Mouse (Mus musculus): Measurements from ENCODE around the gene Zfr. TPM values are rescaled to one million over a fixed set of nuclear protein-coding genes. Genes with fewer than 3 reads are reported as not detected.
A peak's percentile ranks its signal among the peaks of the same experiment; 100 is the strongest.
"Not testable (repeated sequence)": the region's sequence is repeated elsewhere in the genome, so short reads cannot be mapped to it uniquely, and the experiment has no call there.

Zfr gene
- polyA plus RNA-seq, 1 experiment from 2014 or later = 120 TPM

DNA sequence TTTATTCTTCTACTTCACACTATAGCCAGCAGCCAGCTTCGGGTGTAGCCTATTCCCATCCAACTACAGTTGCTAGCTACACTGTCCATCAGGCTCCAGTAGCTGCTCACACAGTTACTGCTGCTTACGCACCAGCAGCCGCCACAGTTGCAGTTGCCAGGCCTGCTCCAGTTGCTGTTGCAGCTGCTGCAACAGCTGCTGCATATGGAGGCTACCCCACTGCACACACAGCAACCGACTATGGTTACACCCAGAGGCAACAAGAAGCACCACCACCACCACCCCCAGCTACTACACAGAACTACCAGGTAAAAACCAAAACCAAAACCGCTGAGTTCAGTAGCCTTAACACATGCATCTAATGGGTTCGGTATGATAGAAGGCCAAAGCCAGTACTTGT lies 18.7 kb downstream of the Zfr start:
- no peak overlapping the region for H3K9ac ChIP-seq
- no peak overlapping the region for H3K4me3 ChIP-seq
- 85% methylated on average over 6 of the region's 6 CpGs for WGBS
- no peak overlapping the region for H3K4me2 ChIP-seq
- no peak overlapping the region for H3K27ac ChIP-seq
- no peaks in the 10 kb centered on the region for H3K4me1 ChIP-seq
- H3K9me3 ChIP-seq = no peaks in the 10 kb centered on the region
- H3K27me3 ChIP-seq = no peaks in the 10 kb centered on the region
- H3K36me3 ChIP-seq = peaks cover 26% of the 10 kb centered on the region
- ATAC-seq (ENCODE audit: borderline replicate concordance, extremely low read depth, low FRiP score, low TSS enrichment) = no peak

DNA sequence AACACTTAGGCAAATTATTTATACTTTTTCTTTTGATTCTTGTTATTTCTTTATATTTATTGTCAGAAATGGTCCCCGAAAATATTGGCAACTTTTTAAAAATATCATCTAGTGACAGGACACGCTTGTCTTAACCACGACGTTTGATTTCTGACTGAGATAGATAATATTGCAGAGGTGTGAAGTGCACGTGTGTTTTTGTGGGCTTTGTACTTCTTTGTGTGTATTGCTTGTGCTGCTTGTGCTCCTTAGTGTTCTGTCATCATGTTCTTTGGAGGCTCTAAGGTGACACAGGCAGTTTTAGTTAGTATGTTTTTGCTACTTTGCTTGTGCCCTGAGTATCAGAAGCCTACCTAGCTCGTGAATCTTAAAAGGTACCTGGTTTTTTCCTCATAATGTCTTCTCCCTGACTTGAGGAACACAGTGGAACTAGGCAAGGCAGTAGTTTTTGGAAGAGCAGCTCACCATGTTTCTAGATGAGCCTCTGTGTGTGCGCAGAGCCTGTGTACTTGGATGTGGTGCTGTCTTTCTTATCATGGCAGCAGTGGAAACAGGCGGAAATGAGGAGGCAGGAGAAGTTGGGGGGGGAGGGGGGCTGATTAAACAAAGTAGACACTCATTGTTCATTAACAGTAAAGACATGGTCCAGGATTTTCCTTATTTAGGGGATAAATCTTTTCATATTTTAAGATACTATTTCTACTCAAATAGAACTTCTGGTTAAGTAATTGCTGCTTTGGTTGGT lies 23.5 kb downstream of the Zfr start:
- H3K9ac ChIP-seq = no peak overlapping the region
- H3K4me1 ChIP-seq = no peaks in the 10 kb centered on the region
- peaks cover 37% of the 10 kb centered on the region for H3K36me3 ChIP-seq
- no peak overlapping the region for H3K27ac ChIP-seq
- H3K4me2 ChIP-seq = no peak overlapping the region
- no peak for ATAC-seq (ENCODE audit: borderline replicate concordance, extremely low read depth, low FRiP score, low TSS enrichment)
- no peak overlapping the region for H3K4me3 ChIP-seq
- 83% methylated on average over 8 of the region's 8 CpGs for WGBS
- no peaks in the 10 kb centered on the region for H3K9me3 ChIP-seq
- H3K27me3 ChIP-seq = no peaks in the 10 kb centered on the region

DNA sequence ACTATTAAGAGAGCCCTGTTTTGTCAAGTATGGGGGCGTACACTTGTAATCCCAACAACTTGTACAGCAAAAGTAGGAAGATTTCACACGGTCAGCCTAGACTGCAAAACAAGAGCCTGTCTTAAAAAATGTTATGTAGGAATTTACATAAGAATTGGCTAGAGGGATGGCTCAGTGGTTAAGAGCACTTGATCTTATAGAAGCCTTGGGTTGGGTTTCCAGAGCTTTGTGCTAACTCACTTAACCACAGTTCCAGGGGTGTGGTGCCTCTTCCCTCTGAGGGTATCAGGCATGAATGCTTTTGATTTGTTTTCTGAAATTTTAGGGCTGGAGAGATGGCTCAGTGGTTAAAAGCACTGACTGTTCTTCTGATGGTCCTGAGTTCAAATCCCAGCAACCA lies 29.8 kb downstream of the Zfr start:
- H3K4me3 ChIP-seq = no peak overlapping the region
- 89% methylated on average over 2 of the region's 2 CpGs for WGBS
- H3K9ac ChIP-seq = no peak overlapping the region
- H3K27me3 ChIP-seq = no peaks in the 10 kb centered on the region
- H3K9me3 ChIP-seq = no peaks in the 10 kb centered on the region
- no peaks in the 10 kb centered on the region for H3K4me1 ChIP-seq
- ATAC-seq (ENCODE audit: borderline replicate concordance, extremely low read depth, low FRiP score, low TSS enrichment) = no peak
- H3K36me3 ChIP-seq = peaks cover 56% of the 10 kb centered on the region
- no peak overlapping the region for H3K27ac ChIP-seq
- no peak overlapping the region for H3K4me2 ChIP-seq

DNA sequence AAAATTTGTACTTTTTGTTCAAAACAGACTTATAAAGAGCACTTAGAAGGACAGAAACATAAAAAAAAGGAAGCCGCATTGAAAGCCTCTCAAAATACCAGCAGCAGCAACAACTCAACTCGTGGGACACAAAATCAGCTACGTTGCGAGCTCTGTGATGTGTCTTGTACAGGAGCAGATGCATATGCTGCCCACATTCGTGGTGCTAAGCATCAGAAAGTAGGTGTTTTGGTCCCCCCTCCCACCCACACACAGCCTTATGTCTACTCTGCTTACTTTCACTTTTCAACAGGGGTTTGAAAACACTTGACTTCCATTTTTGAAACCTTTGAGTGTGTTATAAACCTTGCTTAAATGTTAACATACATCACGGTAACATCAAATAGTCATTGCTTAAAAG lies 31.9 kb downstream of the Zfr start:
- Histone ChIP-seq H3K4me1 (no peaks in the 10 kb centered on the region), H3K36me3 (peaks cover 65% of the 10 kb centered on the region), H3K27me3 (no peaks in the 10 kb centered on the region), H3K4me2 (no peak overlapping the region), H3K27ac (no peak overlapping the region), H3K9ac (no peak overlapping the region), H3K4me3 (no peak overlapping the region), H3K9me3 (no peaks in the 10 kb centered on the region)
- ATAC-seq (ENCODE audit: borderline replicate concordance, extremely low read depth, low FRiP score, low TSS enrichment) = no peak
- WGBS = 80% methylated on average over 6 of the region's 6 CpGs

DNA sequence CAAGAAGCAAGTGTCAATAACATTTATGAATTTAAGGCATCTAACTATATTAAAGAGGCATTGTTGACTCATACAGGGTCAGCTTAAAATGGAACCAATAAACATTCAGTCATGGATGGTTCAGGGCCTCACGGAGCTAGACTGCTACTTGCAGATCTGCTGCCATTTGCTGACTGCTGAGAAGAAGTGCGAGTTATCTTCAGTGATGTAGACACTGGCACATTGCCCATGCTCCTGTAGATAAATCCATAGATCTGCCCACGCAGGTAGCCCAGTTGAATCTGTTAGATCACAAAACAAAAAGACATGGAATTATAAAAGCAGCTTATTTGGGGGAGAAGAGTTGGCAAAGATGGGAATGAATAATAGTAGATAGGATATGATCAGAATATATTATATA lies 36.1 kb downstream of the Zfr start:
- Histone ChIP-seq H3K27ac (no peak overlapping the region), H3K36me3 (peaks cover 74% of the 10 kb centered on the region), H3K27me3 (no peaks in the 10 kb centered on the region), H3K9ac (no peak overlapping the region), H3K9me3 (no peaks in the 10 kb centered on the region), H3K4me3 (no peak overlapping the region), H3K4me2 (no peak overlapping the region), H3K4me1 (no peaks in the 10 kb centered on the region)
- 82% methylated on average over 3 of the region's 3 CpGs for WGBS
- no peak for ATAC-seq (ENCODE audit: borderline replicate concordance, extremely low read depth, low FRiP score, low TSS enrichment)

DNA sequence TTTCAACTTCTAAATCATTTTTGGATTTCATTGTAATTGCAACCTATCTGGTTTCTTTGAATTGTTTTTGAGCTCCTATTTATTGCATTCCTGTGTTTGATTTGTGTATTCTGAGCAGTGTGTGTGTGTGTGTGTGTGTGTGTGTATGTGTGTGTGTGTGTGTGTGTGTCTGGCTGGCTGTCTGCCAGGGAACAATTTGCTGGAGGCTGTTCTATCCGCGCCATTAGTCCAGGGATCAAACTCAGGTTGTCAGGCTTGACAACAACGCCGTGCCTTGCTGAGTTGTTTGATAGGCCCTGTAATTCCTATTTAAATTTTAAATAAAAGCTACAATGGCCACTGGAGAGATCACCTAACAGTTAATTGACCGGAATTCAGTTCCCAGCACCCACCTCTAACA lies 60.5 kb downstream of the Zfr start:
- H3K9ac ChIP-seq = no peak overlapping the region
- H3K27me3 ChIP-seq = no peaks in the 10 kb centered on the region
- H3K9me3 ChIP-seq = no peaks in the 10 kb centered on the region
- 84% methylated on average over 5 of the region's 5 CpGs for WGBS
- no peak for ATAC-seq (ENCODE audit: borderline replicate concordance, extremely low read depth, low FRiP score, low TSS enrichment)
- no peak overlapping the region for H3K4me3 ChIP-seq
- no peak overlapping the region for H3K27ac ChIP-seq
- H3K4me1 ChIP-seq = no peaks in the 10 kb centered on the region
- H3K4me2 ChIP-seq = no peak overlapping the region
- peaks cover 70% of the 10 kb centered on the region for H3K36me3 ChIP-seq

DNA sequence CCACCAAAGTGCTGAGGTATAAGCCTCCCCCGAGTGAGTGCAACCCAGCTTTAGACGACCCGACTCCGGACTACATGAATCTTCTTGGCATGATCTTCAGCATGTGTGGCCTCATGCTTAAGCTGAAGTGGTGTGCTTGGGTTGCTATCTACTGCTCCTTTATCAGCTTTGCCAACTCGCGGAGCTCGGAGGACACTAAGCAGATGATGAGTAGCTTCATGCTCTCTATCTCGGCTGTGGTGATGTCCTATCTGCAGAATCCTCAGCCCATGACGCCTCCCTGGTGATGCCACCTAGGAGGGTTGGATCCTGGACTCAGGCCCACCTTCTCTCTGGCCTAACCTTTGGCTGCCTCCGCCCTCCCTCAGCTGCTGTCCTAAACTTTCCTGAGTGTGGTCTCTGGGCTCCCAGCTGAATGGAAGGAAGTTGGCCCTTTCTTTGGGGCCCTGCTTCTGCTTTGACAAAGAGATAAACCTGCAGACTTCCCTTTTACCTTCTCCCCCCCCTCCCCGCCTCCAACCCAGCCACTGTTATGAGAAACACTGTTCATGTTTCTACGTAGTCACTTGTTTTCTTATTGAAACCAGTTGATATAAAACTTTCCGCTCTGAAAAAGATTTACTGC lies 63.7 kb downstream of the Zfr start:
- H3K9me3 ChIP-seq; H3K4me1 ChIP-seq; H3K27me3 ChIP-seq; ATAC-seq (ENCODE audit: borderline replicate concordance, extremely low read depth, low FRiP score, low TSS enrichment); H3K9ac ChIP-seq; H3K4me2 ChIP-seq; H3K4me3 ChIP-seq; H3K27ac ChIP-seq: not testable (repeated sequence)
- WGBS = 81% methylated on average over 13 of the region's 13 CpGs
- H3K36me3 ChIP-seq = peaks cover 63% of the 10 kb centered on the region

DNA sequence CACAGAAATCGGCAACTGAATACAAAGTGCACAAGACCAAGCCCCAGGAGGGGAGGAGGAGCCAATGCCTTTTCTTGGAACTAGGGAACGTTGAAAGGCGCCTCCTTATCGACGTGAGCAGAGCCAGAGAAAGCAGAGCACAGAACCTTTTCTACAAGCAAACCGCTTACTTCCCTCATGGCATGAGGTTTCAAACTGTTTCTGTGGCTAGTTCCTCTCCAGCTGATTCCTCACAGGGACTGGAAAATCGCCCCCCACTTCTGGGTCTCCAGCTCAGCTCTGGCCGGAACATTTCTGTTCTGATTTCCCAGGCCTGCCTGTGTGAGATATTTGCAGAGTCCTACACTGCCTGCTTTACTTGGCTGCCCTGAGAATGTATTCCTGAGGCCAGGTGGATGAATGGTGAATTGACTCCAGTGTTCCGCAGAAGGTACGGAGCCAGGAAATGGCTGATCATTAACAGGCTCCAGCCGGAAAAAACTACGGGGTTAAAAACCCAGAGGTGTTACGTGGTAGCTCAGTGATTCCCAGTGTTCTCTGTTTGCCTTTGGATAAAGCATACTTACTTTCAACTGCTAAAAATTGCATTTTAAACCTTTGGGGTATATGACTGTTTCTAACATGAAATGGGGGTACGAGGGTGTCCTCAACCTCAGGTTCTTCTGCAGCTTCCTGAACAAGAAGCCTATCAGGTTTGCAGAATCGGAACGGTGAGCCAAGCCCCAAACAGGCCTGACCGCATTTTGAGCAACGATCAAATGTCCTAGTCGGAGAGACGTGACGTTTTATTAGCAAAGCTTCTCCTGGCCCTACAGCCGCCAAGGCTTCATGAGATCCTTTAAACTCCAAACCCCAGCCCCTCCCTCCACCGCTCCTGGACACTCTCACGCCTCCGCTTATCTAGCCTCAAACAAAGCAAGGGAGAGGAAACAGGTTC lies 76.5 kb downstream of the Zfr start:
- peaks cover 31% of the 10 kb centered on the region for H3K4me1 ChIP-seq
- no peaks in the 10 kb centered on the region for H3K27me3 ChIP-seq
- WGBS = 19% methylated on average over 25 of the region's 25 CpGs
- H3K9ac ChIP-seq = peak overlapping the region; percentile 10
- H3K4me3 ChIP-seq = peak overlapping the region; percentile 8; the same call in 1 of the 2 replicates
- ATAC-seq (ENCODE audit: borderline replicate concordance, extremely low read depth, low FRiP score, low TSS enrichment) = peak; percentile 71
- peaks cover 9% of the 10 kb centered on the region for H3K36me3 ChIP-seq
- peak overlapping the region; percentile 46 for H3K4me2 ChIP-seq
- H3K27ac ChIP-seq = peak overlapping the region; percentile 91
- no peaks in the 10 kb centered on the region for H3K9me3 ChIP-seq

DNA sequence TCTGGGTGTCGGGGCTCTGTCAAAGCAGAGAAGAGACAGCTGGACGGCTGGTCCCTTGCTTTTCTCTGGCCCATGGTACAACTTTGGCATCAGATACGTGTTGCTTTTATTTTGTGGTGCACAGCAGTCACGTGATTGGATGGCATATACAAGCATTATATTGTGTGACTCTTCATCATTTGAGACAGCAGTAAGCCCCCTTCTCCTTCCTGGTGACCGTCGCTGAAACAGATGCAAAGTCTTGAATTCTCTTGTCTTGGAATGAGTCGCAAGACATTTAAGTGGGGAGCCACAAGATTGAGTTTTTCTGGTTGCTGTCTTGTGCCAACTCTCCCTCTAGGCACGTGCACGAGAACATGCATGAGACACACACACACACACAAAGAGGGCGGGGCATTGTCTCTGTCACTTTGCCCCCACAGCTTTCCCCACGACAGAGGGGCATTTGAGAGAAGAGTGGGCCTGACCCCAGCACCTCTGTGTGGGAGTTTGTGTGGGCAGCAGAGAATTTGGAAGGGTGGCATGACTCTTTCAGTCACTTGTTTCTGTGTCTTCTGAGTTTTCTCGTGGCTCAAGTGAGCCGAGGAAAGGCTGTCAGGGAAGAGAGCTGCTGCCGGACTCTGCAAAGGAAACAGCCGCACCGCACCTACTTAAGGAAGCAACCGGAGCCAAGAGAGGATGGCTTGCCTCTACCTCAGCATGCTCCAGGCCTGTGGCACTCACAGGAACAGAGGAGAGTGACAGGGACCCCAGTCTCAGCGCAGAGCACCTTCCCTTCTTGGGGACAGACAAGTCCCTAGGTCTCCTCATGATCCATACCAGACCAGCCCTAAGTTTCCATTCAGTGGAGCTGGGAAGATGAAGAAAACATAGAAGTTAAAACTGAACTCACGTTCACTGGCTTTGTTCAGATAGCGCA lies 77.4 kb downstream of the Zfr start:
- no peak for ATAC-seq (ENCODE audit: borderline replicate concordance, extremely low read depth, low FRiP score, low TSS enrichment)
- peak overlapping the region; percentile 8; the same call in 1 of the 2 replicates for H3K4me3 ChIP-seq

DNA sequence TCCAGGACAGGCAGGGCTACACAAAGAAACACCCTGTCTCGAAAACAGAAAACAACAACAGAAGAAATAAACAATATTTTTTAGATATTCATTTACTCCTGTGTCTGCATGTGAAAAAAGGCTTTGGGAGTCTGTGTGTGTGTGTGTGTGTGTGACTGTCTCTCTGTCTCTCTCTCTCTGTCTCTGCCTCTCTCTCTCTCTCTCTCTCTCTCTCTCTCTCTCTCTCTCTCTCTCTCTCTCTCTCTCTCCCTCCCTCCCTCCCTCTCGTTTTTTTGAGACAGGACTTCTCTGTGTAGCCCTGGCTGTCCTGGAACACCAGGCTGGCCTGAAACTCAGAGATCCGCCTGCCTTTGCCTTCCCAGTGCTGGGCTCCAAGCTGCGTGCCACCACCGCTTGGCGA lies 78.3 kb downstream of the Zfr start:
- Histone ChIP-seq H3K27ac (0 out of 2 replicates have a peak overlapping the region, but pooled peaks have one; percentile 91), H3K9ac (no peak overlapping the region), H3K27me3 (no peaks in the 10 kb centered on the region), H3K9me3 (no peaks in the 10 kb centered on the region), H3K36me3 (no peaks in the 10 kb centered on the region), H3K4me1 (peaks cover 31% of the 10 kb centered on the region), H3K4me3 (no peak overlapping the region), H3K4me2 (no peak overlapping the region)
- WGBS = 76% methylated on average over 5 of the region's 6 CpGs
- no peak for ATAC-seq (ENCODE audit: borderline replicate concordance, extremely low read depth, low FRiP score, low TSS enrichment)

More for the DNA sequence above, 77.4 kb downstream of the Zfr start:
- Histone ChIP-seq H3K27ac (peak overlapping the region; percentile 91), H3K9me3 (no peaks in the 10 kb centered on the region), H3K36me3 (peaks cover 7% of the 10 kb centered on the region), H3K4me2 (peak overlapping the region; percentile 46), H3K27me3 (no peaks in the 10 kb centered on the region), H3K9ac (peak overlapping the region; percentile 10; the same call in 1 of the 2 replicates), H3K4me1 (peaks cover 31% of the 10 kb centered on the region)
- WGBS = 29% methylated on average over 20 of the region's 20 CpGs

Measured in lung, embryonic 15.5 days (tissue).